Mouse (Mus musculus): ENCODE measurements around the gene Rabggta.

- TF ChIP-seq POLR2A (IDR thresholded peaks at IDR 0.05; ENCODE audit: borderline replicate concordance, insufficient read depth, low read length): no peak
- TF ChIP-seq CTCF (IDR thresholded peaks at IDR 0.05; ENCODE audit: borderline replicate concordance, insufficient read depth, low read depth, low read length): no peak
Measured at GRCm38 (mm10) chr14:55730531-55731032, 8.5 kb upstream of the Rabggta start.
